Mouse (Mus musculus): ENCODE results near the gene Akip1.

Akip1 gene

DNA sequence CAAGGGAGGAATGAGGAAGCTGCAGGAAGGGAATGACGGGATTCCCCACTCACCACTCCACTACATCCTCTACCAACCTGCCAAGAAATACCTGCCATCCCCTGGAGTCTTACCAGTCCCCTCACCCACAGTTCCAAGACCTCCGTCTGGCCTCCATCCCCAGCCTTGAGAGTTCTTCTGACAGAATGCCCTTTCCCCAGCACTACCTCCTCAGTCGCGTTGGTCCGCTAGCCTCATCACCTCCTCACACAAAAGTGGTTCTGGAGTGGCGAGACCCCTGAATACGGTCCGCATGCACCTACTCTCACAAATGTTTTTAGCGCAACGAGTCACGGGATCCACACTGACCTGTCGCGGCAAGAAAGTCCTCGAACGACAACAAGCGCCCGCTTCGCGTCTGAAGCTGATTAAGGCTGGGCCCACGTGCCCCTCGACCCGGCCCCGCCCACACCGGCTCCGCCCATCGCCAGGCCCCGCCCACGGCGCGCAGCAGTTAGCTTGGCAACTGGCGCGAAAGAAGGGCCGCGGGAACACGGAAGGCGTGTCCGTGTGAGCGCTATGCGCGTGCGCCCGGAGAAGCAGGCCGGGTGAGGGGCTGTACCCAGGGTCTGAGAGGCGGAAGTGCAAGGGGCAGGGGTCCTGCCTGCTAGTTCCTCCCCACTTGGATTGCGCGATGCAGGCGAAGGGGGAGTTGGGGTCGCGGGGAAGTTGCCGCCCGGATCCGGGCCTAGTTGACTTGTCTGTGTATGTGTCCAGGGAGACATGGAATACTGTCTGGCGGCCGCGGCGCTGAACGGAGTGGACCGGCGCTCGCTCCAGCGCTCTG, at the start of gene Akip1, which contains the start of gene St5:
TSS of gene Akip1 (plus strand) at position 501 of the 826 bp plus-strand sequence.
TSS of gene St5 (minus strand) at position 416 of the 826 bp plus-strand sequence.
- in situ Hi-C loops (cut with MboI; ENCODE audit: unreplicated experiment in 2 of 2), result loop anchor here (10.0 to 25.0 kb wide), 5 partner anchors 381 to 1084 kb away; partner anchors contain the start of gene Adm (in 1 of the 2)

DNA sequence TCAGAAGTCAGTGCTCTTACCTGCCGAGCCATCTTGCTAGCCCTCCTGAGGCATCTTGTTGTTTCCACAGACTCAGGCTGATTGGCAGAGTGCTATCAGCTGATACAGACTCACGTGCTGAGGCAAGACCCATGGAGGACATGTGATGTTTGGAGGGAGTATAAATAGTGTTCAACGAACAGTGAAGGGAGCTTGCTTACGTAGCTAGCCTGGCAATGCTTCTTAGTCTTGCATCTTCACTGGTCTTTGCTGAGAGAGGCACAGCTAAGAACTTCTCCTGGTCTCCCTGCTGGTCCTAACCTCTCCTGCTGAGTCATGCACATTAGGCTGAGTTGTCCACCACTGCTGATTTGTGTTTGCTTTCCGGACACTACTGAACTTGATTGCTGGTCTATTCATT, 48.6 kb upstream of the Akip1 start:
- in situ Hi-C loops (cut with MboI; ENCODE audit: unreplicated experiment in 2 of 2), result no loop called here

DNA sequence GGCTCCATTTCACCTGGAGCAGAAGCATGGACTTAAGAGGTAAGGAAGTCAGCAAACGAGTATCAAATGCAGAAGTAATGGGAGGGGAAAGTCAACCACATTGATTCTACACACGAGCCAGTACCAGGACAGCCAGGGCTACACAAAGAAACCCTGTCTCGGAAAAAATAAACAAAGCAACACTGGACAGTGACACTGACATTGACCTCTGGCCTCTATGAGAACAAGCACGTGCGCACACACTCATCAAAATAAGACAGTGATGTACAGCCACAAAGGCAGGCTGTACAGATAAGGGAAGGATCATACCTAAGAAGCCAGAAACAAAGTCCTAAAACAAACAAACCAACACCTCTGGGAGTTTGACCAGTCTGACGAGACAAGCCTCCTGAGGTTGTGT, 45.6 kb upstream of the Akip1 start:
- in situ Hi-C loops (cut with MboI; ENCODE audit: unreplicated experiment in 2 of 2), result no loop called here

DNA sequence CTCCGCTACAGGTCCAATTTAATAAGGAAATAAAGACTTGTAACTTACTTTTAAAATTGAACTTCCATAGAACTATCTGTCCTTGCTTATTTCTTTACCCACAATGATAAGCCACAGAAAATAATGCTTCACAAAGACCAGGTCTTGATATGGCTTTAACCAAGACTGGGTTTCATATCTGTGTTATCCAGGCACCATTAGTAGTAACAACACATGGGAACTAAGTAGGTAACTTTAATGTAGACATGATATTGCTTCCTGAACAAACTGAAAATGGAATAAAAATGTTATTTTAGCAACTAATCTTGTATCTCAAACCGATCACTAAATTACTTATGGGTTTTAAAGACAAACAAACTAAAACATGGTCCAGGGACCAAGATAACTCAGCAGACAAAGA, 44.2 kb upstream of the Akip1 start:
- in situ Hi-C loops (cut with MboI; ENCODE audit: unreplicated experiment in 2 of 2), result no loop called here

DNA sequence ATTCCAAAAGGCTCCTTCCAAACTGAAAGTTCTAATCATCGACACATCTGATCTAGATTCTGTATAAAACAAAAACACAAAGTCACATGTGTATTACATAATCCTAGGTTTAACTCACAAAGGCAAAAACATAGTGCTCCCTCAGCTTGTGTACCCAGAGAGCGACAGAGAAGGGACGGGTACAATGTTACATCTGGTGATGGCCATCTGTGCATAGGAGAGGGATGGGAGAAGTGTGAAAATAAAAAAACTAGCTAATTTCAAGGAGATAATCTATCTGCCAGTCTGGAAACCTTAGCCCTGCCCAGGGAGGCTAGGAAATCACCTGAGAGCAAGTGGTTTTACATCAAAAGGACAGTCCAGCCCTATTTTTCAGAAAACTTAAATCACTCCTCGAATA, 40.9 kb upstream of the Akip1 start:
- in situ Hi-C loops (cut with MboI; ENCODE audit: unreplicated experiment in 2 of 2), result no loop called here

DNA sequence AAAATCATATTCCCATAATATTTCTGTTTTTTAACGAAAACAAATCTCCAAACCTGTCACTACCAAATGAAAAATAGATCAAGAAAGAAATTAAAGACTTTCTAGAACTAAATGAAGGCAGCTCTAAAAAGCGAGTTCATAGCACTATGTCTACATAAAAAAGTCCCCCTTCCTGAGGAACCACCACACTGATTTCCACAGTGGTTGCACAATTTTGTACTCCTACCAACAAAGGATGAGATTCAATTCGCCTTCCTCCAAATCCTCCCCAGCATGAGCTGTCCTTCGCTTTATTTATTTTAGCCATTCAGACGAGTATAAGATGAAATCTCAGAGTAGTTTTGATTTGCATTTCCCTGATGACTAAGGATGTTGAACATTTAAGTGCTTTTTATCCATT, 36.8 kb upstream of the Akip1 start:
- in situ Hi-C loops (cut with MboI; ENCODE audit: unreplicated experiment in 2 of 2), result no loop called here

DNA sequence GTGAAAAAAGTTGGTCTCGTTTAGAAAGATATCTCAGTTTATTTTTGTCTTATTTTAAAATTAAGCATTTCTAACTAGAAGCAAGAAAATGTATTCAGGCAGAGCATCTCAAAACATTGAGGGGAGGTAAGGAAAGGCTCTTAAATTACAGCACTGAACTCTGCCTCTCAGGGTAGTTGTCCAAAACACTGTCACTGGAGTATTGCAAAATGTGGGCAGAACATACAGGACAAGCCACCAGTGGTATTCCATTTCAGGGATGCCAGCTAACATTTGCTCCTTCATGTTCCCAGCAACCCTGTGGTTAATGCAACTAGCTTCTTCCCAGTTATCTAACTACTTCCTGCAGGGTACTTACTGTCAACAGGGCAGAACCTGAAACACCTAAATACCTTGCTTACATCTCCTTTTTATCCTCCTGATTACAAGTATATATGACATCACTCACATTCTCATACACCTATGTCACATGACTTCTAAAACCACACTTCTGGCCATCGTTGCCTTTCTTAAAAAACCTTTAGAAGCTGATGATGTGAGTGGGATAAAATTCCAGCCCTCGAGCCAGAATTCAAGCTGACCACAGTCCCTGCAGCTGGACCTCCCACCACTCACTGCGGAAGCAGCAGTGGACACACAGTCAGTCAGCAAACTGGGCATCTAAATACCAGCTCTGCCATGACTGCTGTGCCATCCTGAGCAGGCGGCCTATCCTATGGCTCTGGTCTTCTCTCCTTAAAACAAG, 33.9 kb upstream of the Akip1 start:
- in situ Hi-C loops (cut with MboI; ENCODE audit: unreplicated experiment in 2 of 2), result no loop called here

DNA sequence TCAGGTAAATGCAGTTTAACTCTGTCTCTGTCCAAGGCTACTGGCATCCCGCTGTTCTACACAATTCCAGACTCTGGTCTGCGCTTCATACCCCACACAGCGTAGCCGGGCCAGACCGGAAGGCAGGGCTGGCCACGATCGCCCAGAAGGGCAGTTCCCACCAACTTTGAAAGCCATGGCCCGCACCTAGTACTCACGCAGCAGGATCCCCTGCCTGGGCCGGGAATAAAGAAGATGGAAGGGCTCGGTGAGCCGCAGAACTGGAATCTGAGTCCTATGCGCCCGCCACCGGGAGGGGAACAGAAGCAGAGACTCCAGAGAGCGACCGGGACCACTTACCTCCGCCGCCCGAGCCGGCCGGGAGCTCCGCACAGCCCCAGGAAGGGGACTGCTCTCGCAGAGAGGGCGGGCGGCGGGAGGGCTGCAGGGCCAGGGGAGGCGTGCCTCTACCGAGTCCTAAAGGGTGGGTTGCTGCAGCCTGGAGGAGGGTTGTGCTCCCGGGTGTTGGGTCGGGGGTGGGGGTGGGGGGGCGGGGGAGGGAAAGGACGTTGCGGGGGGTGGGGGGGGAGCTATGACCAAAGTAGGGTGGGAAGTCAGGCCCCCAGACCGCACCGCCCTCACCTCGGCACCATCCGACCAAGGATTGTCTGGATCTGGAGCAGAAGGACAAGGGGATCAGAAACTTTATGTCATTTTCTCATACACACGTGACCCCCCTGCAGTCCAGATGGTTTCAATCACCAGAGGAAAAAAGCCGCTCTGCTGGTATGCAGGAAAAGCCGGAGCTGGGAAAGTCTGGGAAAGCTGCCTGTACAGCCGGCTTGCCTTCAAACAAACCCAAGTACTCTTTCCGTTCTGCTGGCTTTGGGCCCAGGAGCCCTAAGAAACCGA, 31.7 kb upstream of the Akip1 start:
- in situ Hi-C loops (cut with MboI; ENCODE audit: unreplicated experiment in 2 of 2), result no loop called here

DNA sequence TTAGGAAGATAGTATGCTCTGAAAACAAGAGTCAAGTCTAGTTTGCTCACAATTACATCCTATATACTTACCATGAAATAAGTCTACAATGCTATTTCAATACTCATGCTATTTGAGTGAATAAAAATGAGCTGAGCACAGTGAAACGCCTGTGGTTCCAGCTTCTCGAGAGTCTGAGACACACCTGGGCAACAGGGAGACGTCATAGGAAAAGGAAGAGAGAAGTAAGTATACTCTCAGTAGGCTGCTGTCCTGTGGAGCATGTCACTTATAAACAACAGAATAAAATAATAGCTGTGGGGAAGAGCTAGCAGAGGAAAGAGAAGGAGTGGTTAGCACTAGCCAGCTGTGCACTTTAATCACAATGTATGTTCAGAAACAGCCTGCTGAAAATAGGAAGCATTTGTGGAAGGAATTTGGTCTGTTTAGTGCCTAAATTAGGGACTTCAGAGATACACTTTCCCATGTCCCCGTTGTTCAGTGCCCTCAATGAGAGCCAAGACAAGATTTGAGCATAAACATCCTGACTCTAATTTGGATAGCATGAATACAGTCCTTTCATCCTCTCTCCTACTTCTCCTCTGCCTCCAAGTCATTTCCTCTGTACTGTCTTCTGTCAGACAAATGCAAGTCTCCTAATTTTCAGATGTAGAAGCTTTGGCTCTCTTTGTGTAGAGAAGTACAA, 28.4 kb upstream of the Akip1 start:
- in situ Hi-C loops (cut with MboI; ENCODE audit: unreplicated experiment in 2 of 2), result no loop called here

DNA sequence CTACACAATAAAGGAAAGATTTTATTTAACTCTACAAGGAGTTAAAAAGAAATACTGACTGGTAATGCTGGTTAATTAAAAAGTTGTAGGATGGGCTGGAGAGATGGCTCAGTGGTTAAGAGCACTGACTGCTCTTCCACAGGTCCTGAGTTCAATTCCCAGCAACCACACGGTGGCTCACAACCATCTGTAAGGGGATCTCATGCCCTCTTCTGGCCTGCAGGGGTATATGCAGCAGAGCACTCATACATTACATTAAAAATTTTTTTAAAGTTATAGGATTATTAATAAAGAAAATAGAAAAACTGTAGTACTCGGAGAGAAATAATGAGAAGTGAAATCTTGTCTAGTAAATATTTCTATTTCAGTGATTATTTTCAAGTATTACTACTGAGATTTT, 23.2 kb upstream of the Akip1 start:
- in situ Hi-C loops (cut with MboI; ENCODE audit: unreplicated experiment in 2 of 2), result loop anchor here in 1 of 2 experiments (10.0 kb wide), 1 partner anchor 145 kb away; no protein-coding TSS in a partner anchor

DNA sequence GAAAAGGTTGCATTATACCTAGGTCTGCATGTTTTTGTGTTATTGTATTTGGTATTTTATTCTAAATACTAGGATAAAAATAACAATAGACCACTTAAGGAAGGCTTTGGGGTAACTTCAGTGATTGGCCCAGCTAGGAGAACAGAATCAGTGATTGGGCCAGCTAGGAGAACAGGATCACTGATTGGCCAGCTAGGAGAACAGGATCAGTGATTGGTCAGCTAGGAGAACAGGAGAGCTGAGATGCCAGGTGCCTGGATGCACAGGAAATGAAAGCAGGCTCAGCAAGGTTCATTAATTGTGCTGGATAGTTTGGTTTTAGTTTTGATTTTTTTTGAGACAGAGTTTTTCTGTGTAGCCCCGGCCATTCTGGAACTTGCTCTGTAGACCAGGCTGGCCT, 22.6 kb upstream of the Akip1 start:
- in situ Hi-C loops (cut with MboI; ENCODE audit: unreplicated experiment in 2 of 2), result loop anchor here in 1 of 2 experiments (10.0 kb wide), 1 partner anchor 146 kb away; no protein-coding TSS in a partner anchor

DNA sequence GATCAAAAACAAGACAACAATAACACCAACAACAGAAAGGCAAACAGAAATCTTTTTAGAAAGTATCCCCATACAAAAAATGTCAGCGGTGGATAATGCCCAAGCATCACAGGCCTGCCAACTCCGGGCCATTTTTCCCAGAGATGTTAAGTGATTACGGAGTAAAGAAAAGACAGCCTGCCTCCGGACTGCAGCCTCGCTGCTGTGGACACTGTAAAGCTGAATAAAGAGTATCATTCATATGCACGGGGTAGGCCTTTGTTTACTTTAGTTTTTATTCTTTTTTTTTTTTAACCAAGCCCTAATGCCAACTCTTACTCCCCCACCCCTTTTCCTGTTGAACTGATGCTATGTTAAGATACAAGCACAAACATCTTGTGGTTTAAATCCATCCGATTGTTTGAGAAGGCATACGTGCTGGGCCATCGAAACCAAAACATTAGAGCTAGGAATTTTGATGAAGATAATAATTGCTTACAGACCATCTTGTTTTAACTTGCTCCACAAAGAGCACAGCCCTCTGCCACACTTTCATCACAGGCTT, 16.8 kb upstream of the Akip1 start:
- in situ Hi-C loops (cut with MboI; ENCODE audit: unreplicated experiment in 2 of 2), result loop anchor here in 1 of 2 experiments (10.0 kb wide), 1 partner anchor 152 kb away; no protein-coding TSS in a partner anchor

DNA sequence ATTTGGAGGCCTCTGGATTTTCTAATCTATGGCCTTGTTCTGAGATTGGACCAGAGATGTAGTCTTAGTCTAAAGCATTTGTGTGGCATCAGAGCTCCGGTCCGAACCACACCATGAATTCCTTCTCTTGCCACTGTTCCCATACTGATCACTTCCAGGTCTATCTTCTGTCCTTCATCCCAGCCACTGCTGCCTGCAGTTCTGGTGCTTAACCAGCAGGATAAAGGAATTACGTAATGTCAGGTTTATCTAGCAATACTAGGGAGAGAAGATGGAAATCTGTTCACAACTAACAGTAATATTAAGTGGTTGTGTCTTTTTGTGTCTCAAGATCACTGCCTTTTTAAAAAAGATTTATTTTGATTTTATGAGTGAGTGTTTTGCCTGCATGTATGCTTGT, 13.4 kb upstream of the Akip1 start:
- in situ Hi-C loops (cut with MboI; ENCODE audit: unreplicated experiment in 2 of 2), result no loop called here

DNA sequence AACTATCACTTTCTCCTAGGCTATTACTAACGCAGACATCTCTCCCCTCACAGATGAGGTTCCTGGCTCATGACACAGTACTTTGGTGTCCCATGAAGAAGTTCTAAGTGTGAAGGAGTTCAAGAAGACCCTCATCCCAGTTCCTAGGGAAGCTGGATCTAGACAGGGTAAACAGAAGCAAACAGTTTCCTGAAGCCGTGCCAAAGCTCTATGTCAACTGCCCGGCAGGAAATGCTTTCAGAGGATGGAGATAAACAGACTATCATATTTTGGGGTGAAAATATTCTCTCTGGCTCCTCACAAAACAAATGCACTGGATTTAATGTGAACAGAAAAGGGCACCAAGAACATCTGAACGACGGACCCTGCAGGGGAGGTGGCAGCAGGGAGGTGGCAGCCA, 12.5 kb upstream of the Akip1 start:
- in situ Hi-C loops (cut with MboI; ENCODE audit: unreplicated experiment in 2 of 2), result no loop called here

DNA sequence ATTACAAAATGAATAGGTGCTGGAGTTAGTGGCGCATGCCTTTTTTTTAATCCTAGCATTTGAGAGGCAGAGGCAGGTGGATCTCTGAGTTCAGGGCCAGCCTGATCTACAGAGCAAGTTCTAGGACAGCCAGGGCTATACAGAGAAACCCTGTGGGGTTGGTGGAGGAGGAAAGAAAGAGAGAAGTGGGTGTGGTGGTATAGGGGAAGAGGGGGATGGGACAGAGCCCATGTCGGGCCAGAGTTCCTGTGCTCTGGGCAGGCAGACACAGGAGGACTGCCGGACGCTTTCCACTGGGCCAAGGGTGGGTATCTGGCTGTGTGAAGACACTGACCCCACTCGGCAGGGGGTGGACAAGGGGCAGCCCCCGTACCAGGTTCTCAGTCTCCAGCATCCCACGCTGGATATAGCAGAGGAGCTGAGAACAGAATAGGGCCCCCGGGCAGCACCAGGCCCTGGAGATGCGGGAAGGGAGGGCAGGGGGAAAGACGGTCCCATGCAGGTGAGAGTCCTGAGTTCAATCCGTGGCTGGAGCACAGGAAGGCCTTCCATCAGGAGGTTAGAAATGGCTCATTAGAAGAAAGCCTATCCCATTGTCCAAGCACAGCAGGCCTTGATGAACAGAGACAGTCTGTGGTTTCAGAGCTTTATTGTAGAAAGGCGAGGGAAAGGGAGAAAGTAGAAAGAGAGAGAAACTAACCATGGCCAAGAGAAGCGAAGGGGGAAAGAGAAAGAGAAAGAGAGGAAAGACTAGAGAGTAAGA, 8.7 kb upstream of the Akip1 start:
- in situ Hi-C loops (cut with MboI; ENCODE audit: unreplicated experiment in 2 of 2), result no loop called here

DNA sequence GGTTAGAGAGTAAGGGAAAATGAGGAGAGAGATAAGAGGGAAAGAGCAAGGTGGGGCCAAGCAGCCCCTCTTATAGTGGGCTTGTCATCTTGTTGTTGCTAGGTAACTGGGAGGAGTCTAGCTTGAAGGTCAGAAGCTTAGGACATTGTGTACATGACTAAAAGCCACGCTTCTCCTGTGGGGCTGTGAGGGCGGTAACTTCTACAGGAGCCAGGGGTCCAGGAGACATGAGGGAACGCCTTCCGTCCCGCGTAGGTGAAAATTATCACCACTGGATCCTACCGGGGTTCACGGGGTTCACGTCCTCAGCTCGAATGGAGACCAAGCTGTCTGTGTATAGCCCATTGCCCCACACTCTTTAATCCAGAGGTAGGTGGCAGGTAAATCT, 8.2 kb upstream of the Akip1 start:
- in situ Hi-C loops (cut with MboI; ENCODE audit: unreplicated experiment in 2 of 2), result no loop called here

DNA sequence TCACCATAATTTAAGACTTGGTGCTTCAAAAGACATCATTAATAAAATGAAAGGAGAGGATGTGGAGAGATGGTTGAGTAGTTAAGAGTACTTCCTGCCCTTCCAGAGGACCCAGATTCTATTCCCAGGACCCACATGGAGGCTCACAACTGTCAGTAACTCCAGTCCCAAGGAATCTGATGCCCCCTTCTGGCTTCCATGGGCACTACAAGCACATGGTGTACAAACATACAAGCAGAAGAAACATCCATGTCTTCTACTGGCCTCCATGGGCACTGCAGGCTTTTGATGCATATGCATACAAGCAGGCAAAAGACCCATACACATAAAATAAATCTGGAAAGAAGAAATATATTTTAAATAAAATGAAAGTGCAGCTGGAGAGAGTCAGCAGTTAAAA, 3.3 kb upstream of the Akip1 start:
- in situ Hi-C loops (cut with MboI; ENCODE audit: unreplicated experiment in 2 of 2), result loop anchor here (10.0 to 25.0 kb wide), 5 partner anchors 385 to 1087 kb away; partner anchors contain the start of gene Adm (in 1 of the 2)

DNA sequence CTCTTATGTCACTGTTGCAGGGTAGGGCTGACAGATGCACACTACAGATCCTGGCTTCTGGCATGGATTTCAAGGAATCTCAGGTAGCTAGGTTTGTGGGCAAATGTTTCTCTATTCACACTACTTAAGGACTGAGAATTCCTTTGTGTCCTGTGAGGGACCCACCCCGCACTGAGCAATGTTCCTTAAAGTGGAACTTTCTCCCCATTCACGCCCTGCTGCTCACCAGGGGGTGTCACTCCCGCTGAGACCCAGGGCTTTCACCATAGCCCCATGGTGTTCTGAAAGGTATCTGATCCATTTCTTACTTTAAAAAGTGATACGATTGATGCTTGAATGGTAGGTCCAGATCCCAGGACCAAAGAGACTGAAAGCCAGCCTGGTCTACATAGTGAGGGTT, 769 bp upstream of the Akip1 start:
- in situ Hi-C loops (cut with MboI; ENCODE audit: unreplicated experiment in 2 of 2), result loop anchor here (10.0 to 25.0 kb wide), 5 partner anchors 382 to 1085 kb away; partner anchors contain the start of gene Adm (in 1 of the 2)

DNA sequence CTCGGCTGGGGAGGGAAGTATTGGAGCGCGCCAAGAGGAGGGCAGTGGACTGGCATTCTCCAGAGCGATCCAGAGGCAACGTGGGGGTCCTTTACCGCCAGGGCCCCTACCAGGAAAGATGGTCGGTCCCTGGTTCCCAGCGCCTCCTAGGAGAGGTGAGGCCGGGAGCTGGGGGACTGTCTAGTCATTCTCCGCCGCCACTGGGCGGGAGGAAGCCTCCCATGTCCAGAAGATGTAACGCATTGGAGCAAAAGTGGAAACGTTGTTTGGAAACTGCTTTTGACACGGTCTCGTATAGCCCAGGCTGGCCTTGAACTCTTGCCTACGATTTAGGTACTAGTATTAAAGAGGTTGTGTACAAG, 507 bp downstream of the Akip1 start:
- in situ Hi-C loops (cut with MboI; ENCODE audit: unreplicated experiment in 2 of 2), result loop anchor here (10.0 to 25.0 kb wide), 5 partner anchors 381 to 1083 kb away; partner anchors contain the start of gene Adm (in 1 of the 2)

All from v-Abl transformed pro-B cells (cell line).